Mouse (Mus musculus) small intestine, adult 2 months (tissue): Measurements from ENCODE around the gene Xxylt1.

Experiments used
- CTCF ChIP-seq: fragments of 200-500 bp; IDR thresholded peaks from 2 replicates; pipeline ENCODE4 v1.5.1; 2012; ENCODE audit warnings: low read depth, mild to moderate bottlenecking, control low read depth, inconsistent platforms, low read length, moderate library complexity, mixed read lengths; ENCODE audit not compliant: insufficient replicate concordance, insufficient read length; ENCODE audit errors: extremely low read depth
- POLR2A ChIP-seq: fragments of 200-500 bp; IDR thresholded peaks from 2 replicates; pipeline ENCODE4 v1.6.1; 2012; ENCODE audit warnings: low read depth, mild to moderate bottlenecking, control low read depth, inconsistent platforms, low read length, moderate library complexity

DNA sequence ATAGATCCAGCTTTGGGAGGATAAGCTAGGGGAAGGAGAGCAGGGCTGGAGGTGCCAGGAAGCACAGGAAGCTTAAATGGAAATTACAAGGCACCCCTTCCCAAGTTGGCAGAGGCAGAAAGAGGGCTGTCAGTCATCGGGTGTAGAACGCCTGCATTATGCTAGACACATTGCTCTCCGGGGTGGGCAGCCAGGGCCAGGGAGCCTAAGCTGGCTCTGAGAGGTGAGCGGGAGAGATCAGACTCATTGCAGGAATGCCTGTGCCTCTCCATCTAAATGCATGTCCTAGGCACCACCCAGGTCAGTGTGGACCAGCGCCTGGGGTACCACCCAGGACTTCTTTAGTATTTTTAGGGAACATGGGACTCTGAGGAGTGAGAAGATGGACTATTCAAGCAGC lies 3.8 kb downstream of the Xxylt1 start:
- no peak for TF ChIP-seq CTCF
- no peak for TF ChIP-seq POLR2A
